Mouse (Mus musculus) Patski (cell line): ENCODE results near the gene Aste1. TPM values are rescaled to one million over a fixed set of nuclear protein-coding genes. Genes with fewer than 3 reads are reported as not detected.

Experiments used
- ATAC-seq: fragments of 100-300 bp; one replicate; pipeline ENCODE4 v1.8.0; 2021
- CTCF ChIA-PET: fragments of 350-600 bp; sonication (Branson Sonifier 250); formaldehyde crosslinking; loops from one replicate; lab custom pipeline; 2022; ENCODE audit warnings: inconsistent platforms; lab: Charles Lee
- POLR2A ChIA-PET: fragments of 350-600 bp; sonication (Branson Sonifier 250); formaldehyde crosslinking; loops from one replicate; lab custom pipeline; 2022; ENCODE audit warnings: antibody characterized with exemption, inconsistent platforms; lab: Charles Lee
- DNase-seq: peaks from one replicate; pipeline ENCODE4 v3.0.0-alpha.2; 2011; ENCODE audit warnings: low read depth, low spot score
- H3K27me3 ChIP-seq: fragments of 371-371 bp; one replicate; pipeline ENCODE4 v1.5.1; 2021
- CTCF ChIP-seq: fragments of 100-300 bp; IDR thresholded peaks from one replicate; pipeline ENCODE4 v1.5.1; 2021
- in situ Hi-C: fragments of 300-500 bp; cut with MboI; formaldehyde crosslinking; loops from 3 replicates; pipeline ENCODE4 v1.11.1; 2018; ENCODE audit warnings: low pct_unique_long_range_greater_than_20kb, mixed read lengths
- polyA plus RNA-seq: library from polyadenylated mRNA; unstranded; gene quantifications from one replicate; pipeline ENCODE4 v1.2.3, GENCODE M21; 2021

The Aste1 gene
- polyA plus RNA-seq, 1 experiment from 2014 or later, result 7.4 TPM

- DNase-seq (no peak), ATAC-seq (no peak)
- TF ChIP-seq CTCF, result no peak
- H3K27me3 ChIP-seq, result no peaks in the 10 kb centered on the region
- ChIA-PET POLR2A (no interaction called here), CTCF (interaction anchor here (2.9 kb wide), 1 partner anchor 12 kb away, joined by 7 read pairs; no protein-coding TSS in a partner anchor)
- in situ Hi-C loops, result loop anchor here (25.0 kb wide), 1 partner anchor 315 kb away; the partner anchor contains the start of gene Mrpl3
Observed at GRCm38 (mm10) chr9:105377622-105378021, 17.6 kb upstream of the Aste1 start.

GRCm38 (mm10) chr9:105379533-105380145, 15.6 kb upstream of the Aste1 start:
- ChIA-PET POLR2A (no interaction called here), CTCF (no interaction called here)
- ATAC-seq (no peak), DNase-seq (no peak)
- in situ Hi-C loops, result loop anchor here (25.0 kb wide), 1 partner anchor 317 kb away; the partner anchor contains the start of gene Mrpl3
- no peak for TF ChIP-seq CTCF
- no peaks in the 10 kb centered on the region for H3K27me3 ChIP-seq

- no peak for TF ChIP-seq CTCF
- in situ Hi-C loops, result loop anchor here (25.0 kb wide), 1 partner anchor 325 kb away; the partner anchor contains the start of gene Mrpl3
- CTCF ChIA-PET, result interaction anchor here (1.5 kb wide), 1 partner anchor 813 kb away, joined by 3 read pairs; no protein-coding TSS in a partner anchor
- POLR2A ChIA-PET, result interaction anchor here (0.6 kb wide), 1 partner anchor 816 kb away, joined by 3 read pairs; no protein-coding TSS in a partner anchor
- DNase-seq (no peak), ATAC-seq (no peak)
- H3K27me3 ChIP-seq, result no peaks in the 10 kb centered on the region
Observed at GRCm38 (mm10) chr9:105387403-105387802, 7.8 kb upstream of the Aste1 start.

- TF ChIP-seq CTCF, result peak; percentile 71
- ATAC-seq, result no peak
- no peaks in the 10 kb centered on the region for H3K27me3 ChIP-seq
- DNase-seq, result no peak
- ChIA-PET CTCF (interaction anchor here (0.8 to 0.9 kb wide), 2 partner anchors 11 to 13 kb away, joined by 3 read pairs; no protein-coding TSS in a partner anchor), POLR2A (no interaction called here)
- in situ Hi-C loops, result loop anchor here (25.0 kb wide), 1 partner anchor 327 kb away; the partner anchor contains the start of gene Mrpl3
Observed at GRCm38 (mm10) chr9:105389289-105389688, 5.9 kb upstream of the Aste1 start.

GRCm38 (mm10) chr9:105390616-105391015, 4.6 kb upstream of the Aste1 start:
- no peaks in the 10 kb centered on the region for H3K27me3 ChIP-seq
- ChIA-PET POLR2A (interaction anchor here (0.6 kb wide), 1 partner anchor 894 kb away, joined by 4 read pairs; no protein-coding TSS in a partner anchor), CTCF (interaction anchor here (1.1 to 1.4 kb wide), 2 partner anchors 14 to 816 kb away, joined by 3 to 4 read pairs; no protein-coding TSS in a partner anchor)
- ATAC-seq (no peak), DNase-seq (no peak)
- TF ChIP-seq CTCF, result no peak
- in situ Hi-C loops, result loop anchor here (5.0 to 25.0 kb wide), 4 partner anchors 224 to 976 kb away; partner anchors contain the start of gene Mrpl3

- no peak for TF ChIP-seq CTCF
- H3K27me3 ChIP-seq, result no peaks in the 10 kb centered on the region
- CTCF ChIA-PET, result interaction anchor here (1.9 to 3.2 kb wide), 2 partner anchors 14 to 820 kb away, joined by 7 to 8 read pairs; no protein-coding TSS in a partner anchor
- ATAC-seq (peak; percentile 6), DNase-seq (no peak)
- POLR2A ChIA-PET, result interaction anchor here (1.5 kb wide), 1 partner anchor 100 kb away, joined by 6 read pairs; no protein-coding TSS in a partner anchor
- in situ Hi-C loops, result loop anchor here (5.0 to 25.0 kb wide), 4 partner anchors 220 to 980 kb away; partner anchors contain the start of gene Mrpl3
Observed at GRCm38 (mm10) chr9:105394720-105395119, 472 bp upstream of the Aste1 start.

GRCm38 (mm10) chr9:105408549-105408948, 13.4 kb downstream of the Aste1 start:
- CTCF ChIA-PET, result interaction anchor here (1.7 kb wide), 1 partner anchor 13 kb away, joined by 8 read pairs; the partner anchor contains the start of genes Aste1 and Nek11

GRCm38 (mm10) chr9:105459032-105459431, 63.8 kb downstream of the Aste1 start:
- TF ChIP-seq CTCF, result no peak
- DNase-seq, result no peak
- CTCF ChIA-PET, result interaction anchor here (1.0 to 1.3 kb wide), 2 partner anchors 9 to 15 kb away, joined by 3 read pairs; no protein-coding TSS in a partner anchor
- no peak for ATAC-seq
- POLR2A ChIA-PET, result no interaction called here
- in situ Hi-C loops, result no loop called here
- no peaks in the 10 kb centered on the region for H3K27me3 ChIP-seq

More at GRCm38 (mm10) chr9:105408549-105408948, 13.4 kb downstream of the Aste1 start:
- no peak for ATAC-seq
- H3K27me3 ChIP-seq, result no peaks in the 10 kb centered on the region
- DNase-seq, result no peak
- in situ Hi-C loops, result no loop called here
- no peak for TF ChIP-seq CTCF
- POLR2A ChIA-PET, result no interaction called here

GRCm38 (mm10) chr9:105461496-105461895, 66.3 kb downstream of the Aste1 start:
- TF ChIP-seq CTCF, result no peak
- ChIA-PET CTCF (no interaction called here), POLR2A (no interaction called here)
- H3K27me3 ChIP-seq, result no peaks in the 10 kb centered on the region
- in situ Hi-C loops, result no loop called here
- no peak for ATAC-seq
- no peak for DNase-seq

Other genes starting within 250 kb of the Aste1 start
- gene Nek11, start 132 bp downstream of the Aste1 start, polyA plus RNA-seq, result 0.74 TPM
- gene Atp2c1, start 131.9 kb downstream of the Aste1 start, polyA plus RNA-seq, result 60.1 TPM
- gene Pik3r4, start 247.6 kb downstream of the Aste1 start, polyA plus RNA-seq, result 27.6 TPM